Mouse (Mus musculus): ENCODE results near the gene Anxa9. TPM values are rescaled to one million over a fixed set of nuclear protein-coding genes. Genes with fewer than 3 reads are reported as not detected.

Anxa9 gene
- total RNA-seq, 2 experiments from 2014 or later: 1.5 TPM

GRCm38 (mm10) chr3:95247660-95248336 is 59.2 kb downstream of the Anxa9 start:
- Histone ChIP-seq H3K4me3 (no peak overlapping the region), H3K27ac (no peak overlapping the region)
- no peak for DNase-seq (ENCODE audit: low spot score in 2 of 2)
- TF ChIP-seq CTCF (conservative IDR thresholded peaks at IDR 0.05): no peak

DNA sequence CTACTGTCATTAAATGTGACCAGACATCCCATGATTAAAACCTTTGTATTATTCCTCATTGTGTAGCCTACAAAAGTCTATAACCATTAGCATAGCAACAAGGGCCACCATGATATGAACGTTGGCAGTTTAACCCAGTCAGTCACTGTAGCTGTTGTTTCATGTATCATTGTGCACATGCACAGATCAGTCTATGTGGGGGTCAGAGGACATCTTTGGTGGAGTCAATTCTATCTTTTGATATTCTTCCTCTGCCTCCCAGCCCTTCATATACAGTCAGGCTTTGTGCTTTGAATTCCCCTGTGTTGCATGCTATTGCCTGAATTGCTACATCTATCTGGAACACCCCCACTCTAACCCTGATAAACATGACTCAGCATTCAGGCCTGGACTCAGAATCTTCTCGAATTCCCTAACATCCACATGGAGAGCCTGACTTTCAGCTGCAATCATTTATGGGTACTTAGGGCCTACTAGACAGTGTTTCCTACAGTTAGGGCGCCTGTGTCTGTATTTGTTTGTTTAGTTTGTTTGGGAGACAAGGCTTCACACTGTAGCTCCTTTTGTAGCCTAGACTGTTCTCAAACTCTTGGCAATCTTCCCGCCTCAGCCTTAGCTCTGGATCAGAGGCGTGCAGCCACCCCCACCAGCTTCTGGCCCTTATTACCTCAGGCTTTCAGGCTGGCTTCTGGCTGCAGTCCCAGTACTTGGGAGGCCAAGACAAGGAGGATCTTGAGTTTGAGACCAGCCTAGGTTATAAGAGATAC is 60.3 kb downstream of the Anxa9 start:
- no peak for TF ChIP-seq CTCF (conservative IDR thresholded peaks at IDR 0.05)
- DNase-seq (ENCODE audit: low spot score in 2 of 2): peak; percentile 47 to 62
- Histone ChIP-seq H3K27ac (peak overlapping the region; percentile 68), H3K4me3 (no peak overlapping the region)

Other genes with a start within 250 kb of the Anxa9 start
- 10 to 100 TPM; 64.1 to 71.0 TPM for gene Pip5k1a, start 200.2 kb downstream of the Anxa9 start, total RNA-seq (2021)
- gene Vps72, start 196.2 kb downstream of the Anxa9 start, total RNA-seq (2021): 10 to 100 TPM; 43.5 to 46.1 TPM
- under 1 TPM in 1 of 2 experiments, not detected in 1; 0.71 TPM for gene Tmod4, start 182.7 kb downstream of the Anxa9 start, total RNA-seq (2021)
- 10 to 100 TPM; 50.4 to 57.5 TPM for gene Scnm1, start 173.2 kb downstream of the Anxa9 start, total RNA-seq (2021)
- gene Lysmd1, start 173.1 kb downstream of the Anxa9 start, total RNA-seq (2021): 10 to 100 TPM; 16.4 to 16.7 TPM
- gene Tnfaip8l2, start 164.8 kb downstream of the Anxa9 start, total RNA-seq (2021): 1 to 10 TPM; 2.5 to 2.7 TPM
- gene Sema6c, start 146.7 kb downstream of the Anxa9 start, total RNA-seq (2021): 10 to 100 TPM; 33.9 to 46.6 TPM
- gene Gabpb2, start 89.3 kb downstream of the Anxa9 start, total RNA-seq (2021): 10 to 100 TPM; 15.4 to 20.0 TPM
- gene Cdc42se1, start 78.4 kb downstream of the Anxa9 start, total RNA-seq (2021): 10 to 100 TPM; 67.5 to 77.5 TPM
- 100 to 1,000 TPM; 287 to 294 TPM for gene Mllt11, start 75.0 kb downstream of the Anxa9 start, total RNA-seq (2021)
- gene Gm128, start 65.6 kb downstream of the Anxa9 start, total RNA-seq (2021): under 1 TPM; 0.25 to 0.54 TPM
- gene Bnipl, start 56.0 kb downstream of the Anxa9 start, total RNA-seq (2021): under 1 TPM; 0.37 to 0.69 TPM
- gene Mindy1, start 25.8 kb downstream of the Anxa9 start, total RNA-seq (2021): 10 to 100 TPM; 19.1 to 22.7 TPM
- 10 to 100 TPM; 22.0 to 22.4 TPM for gene Prune1, start 25.1 kb downstream of the Anxa9 start, total RNA-seq (2021)
- 10 to 100 TPM; 53.1 to 63.3 TPM for gene Cers2, start 7.6 kb upstream of the Anxa9 start, total RNA-seq (2021)
- gene Setdb1, start 50.0 kb upstream of the Anxa9 start, total RNA-seq (2021): 10 to 100 TPM; 37.7 to 39.2 TPM
- not detected for gene 4930558C23Rik, start 95.7 kb upstream of the Anxa9 start, total RNA-seq (2021)
- gene Arnt, start 127.2 kb upstream of the Anxa9 start, total RNA-seq (2021): 10 to 100 TPM; 36.0 to 45.1 TPM
- 1 to 10 TPM; 2.6 TPM for gene Ctsk, start 192.1 kb upstream of the Anxa9 start, total RNA-seq (2021)
- gene Ctss, start 219.6 kb upstream of the Anxa9 start, total RNA-seq (2021): 10 to 100 TPM; 55.0 to 57.5 TPM

Measured in layer of hippocampus, adult 2 months (tissue).